Mouse (Mus musculus): ENCODE measurements around the gene Vmn1r74.

DNA sequence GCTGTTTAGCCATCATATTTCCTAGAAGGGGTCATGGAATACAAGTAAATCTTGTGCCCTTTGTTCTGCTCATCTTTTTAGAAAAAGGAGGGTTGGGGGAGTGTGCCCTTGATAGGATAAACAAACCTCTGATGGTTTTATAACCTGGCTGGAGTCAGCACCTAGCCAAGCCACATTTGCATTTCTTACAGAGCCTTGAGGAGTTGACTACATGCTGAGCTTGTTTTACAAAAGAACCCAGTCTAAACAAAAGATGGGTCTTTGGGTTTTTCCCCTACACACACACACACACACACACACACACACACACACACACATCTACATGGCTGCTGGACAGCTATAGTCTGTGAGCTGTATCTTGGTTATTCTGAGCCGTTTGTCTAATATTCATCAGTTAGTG is 11.6 kb upstream of the Vmn1r74 start:
- TF ChIP-seq CTCF (IDR thresholded peaks at IDR 0.05; ENCODE audit: extremely low read depth, insufficient read depth, insufficient read length, insufficient replicate concordance) = no peak
- no peak for TF ChIP-seq POLR2A (IDR thresholded peaks at IDR 0.05; ENCODE audit: low read depth, low read length)
